Mouse (Mus musculus) megakaryocyte-erythroid progenitor cell, adult 5-6 weeks (primary cell): Measurements from ENCODE around the gene Slc35g3. TPM values are rescaled to one million over a fixed set of nuclear protein-coding genes. Genes with fewer than 3 reads are reported as not detected.

Experiments
- ATAC-seq: replicated peaks from 2 replicates; pipeline ENCODE4 v1.8.0; 2016; ENCODE audit warnings: mild to moderate bottlenecking, inconsistent platforms; ENCODE audit not compliant: severe bottlenecking, poor library complexity, low FRiP score, low TSS enrichment
- total RNA-seq, 2 experiments: library from RNA; stranded (forward) in 1 of 2; stranded (reverse) in 1 of 2; fragments of 200-1000, 215-1000 nt in 1 of 2; fragments of >200 nt in 1 of 2; fragmentation: Nextera tagmentation in 1 of 2; gene quantifications; 2 replicates each; pipeline ENCODE4 v1.2.3; 2014 to 2017

Slc35g3 gene
- total RNA-seq (2014; fragmentation: Nextera tagmentation) = not detected in 2 replicates
- not detected in 2 replicates for total RNA-seq (2017)

DNA sequence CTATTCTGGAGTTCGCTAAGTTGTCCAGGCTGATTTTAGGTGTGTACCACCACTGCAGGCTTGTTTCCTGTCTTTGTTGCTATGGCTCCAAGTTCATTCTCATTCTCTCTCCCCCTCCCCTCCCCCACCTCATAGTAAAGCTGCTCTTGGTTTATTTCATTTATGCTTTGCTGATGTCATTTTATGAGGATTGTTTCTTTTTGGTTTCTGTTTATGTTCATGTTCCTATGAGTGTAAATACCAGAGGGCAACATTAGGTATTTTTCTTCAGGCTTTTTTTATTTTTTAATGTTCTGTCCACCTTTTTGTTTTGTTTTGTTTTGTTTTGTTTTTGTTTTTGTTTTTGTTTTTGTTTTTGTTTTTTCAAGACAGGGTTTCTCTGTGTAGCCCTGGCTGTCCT is at the start of gene Slc35g3:
Gene Slc35g3 (minus strand): TSS at position 101 of the 400 bp plus-strand sequence.
- no peak for ATAC-seq

DNA sequence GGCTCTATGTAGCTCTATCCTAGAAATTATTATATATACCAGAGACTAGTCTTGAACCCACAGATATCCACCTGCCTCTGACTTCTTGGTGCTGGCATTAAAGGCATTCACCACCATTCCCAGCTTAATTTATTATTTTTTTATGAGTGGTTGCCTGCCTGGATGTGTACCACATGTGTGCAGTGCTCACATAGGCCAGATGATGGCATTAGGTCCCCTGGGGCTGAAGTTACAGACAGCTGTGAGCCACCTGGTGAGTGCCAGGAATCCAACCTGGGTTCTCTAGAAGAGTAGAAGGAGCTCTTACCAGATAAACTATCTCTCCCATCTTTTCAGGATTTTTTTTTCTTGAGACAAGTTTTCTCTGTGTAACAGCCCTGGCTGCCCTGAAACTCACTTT is 48.5 kb upstream of the Slc35g3 start:
- ATAC-seq = no peak

DNA sequence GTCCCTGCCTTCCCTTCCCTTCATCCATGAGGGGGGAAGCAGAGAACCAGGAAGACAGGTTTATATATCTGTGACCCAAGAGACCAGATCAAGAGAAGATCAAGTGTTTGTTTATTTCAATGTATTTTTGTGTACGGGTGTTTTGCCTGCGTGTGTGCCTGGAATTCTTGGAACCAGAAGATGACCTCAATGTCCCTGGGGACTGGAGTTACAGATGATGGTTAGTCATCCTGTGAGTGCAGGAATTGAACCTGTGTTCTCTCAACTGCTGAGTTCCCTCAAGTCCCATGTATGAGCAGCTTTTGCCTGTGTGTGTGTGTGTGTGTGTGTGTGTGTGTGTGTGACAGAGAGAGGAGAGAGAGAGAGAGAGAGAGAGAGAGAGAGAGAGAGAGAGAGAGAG is 45.9 kb upstream of the Slc35g3 start:
- ATAC-seq = no peak

DNA sequence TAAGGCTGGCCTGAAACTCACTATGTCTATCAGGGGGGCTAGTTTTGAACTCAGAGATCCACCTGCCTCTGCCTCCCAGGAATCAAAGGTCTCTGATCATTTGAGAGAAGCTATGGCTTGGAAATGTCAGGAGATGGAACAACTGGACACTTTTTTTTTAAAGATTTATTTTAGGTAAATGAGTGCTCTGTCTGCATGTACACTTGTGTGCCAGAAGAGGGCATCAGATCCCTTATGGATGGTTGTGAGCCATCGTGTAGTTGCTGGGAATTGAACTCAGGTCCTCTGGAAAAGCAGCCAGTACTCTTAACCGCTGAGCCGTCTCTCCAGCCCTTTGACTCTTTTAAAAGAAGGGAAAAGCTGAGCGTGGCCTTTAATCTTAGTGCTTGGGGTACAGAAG is 44.6 kb upstream of the Slc35g3 start:
- ATAC-seq = no peak

DNA sequence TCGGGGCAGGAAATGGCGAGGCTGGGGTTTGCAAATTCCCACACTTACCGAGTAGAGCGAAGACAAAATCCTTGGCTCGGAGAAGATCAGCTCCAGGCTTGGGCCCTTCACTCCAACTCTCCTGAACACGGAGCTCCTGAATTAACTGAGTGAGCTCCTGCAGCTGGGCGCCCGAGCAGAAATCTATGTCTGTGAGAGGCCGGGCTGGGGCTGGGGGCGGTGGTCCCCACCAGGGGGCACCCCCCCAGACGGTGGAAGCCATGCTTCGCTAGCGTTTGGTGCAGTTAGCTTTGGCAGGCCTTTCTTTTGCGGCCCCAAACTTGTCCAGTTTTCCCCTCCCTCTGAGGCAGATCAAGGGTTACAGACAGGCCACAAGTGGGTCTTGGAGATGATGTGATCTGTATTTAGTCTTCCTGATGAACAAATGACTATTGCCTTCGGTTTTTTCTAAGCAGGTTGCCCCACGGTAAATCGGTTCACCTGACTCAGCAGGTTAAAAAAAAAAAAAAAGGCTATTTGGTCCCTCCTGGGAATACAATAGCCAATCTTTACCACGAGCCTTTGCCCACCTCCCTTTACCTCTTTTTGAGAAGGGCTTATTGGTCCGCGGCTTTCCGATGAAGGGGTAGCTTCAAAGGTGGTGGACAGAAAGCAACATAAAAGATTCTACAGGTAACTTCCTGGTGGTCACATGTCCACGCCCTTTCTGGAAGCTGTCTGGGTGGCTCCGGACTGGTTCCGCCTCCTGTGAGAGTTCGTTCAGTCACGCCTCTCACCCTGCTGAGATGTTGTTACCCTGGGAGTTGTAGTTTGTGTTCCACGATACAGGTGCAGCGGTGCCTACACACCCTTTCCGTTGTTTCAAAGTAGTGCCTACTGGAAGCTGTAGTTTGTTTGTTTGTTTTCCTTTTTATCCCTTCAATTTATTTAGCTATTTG is 43.5 kb upstream of the Slc35g3 start, which contains the start of gene Tmem102:
Gene Tmem102 (minus strand): TSS at position 653 of the 938 bp plus-strand sequence.
- ATAC-seq = no peak

DNA sequence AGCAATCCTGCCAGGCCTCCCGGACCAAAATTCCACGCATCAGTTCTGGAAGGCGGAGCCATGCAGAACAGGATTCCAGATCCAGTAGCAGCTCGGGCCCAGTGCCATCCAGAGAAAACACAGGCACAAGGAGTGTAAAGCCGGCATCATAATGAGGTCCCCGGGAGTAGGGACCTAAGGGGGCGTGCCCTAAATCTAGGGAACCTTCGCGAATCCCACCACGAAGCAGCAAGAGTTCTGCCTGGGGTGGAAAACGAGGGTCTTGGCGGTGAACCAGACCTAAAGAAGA is 42.8 kb upstream of the Slc35g3 start:
- ATAC-seq = no peak

DNA sequence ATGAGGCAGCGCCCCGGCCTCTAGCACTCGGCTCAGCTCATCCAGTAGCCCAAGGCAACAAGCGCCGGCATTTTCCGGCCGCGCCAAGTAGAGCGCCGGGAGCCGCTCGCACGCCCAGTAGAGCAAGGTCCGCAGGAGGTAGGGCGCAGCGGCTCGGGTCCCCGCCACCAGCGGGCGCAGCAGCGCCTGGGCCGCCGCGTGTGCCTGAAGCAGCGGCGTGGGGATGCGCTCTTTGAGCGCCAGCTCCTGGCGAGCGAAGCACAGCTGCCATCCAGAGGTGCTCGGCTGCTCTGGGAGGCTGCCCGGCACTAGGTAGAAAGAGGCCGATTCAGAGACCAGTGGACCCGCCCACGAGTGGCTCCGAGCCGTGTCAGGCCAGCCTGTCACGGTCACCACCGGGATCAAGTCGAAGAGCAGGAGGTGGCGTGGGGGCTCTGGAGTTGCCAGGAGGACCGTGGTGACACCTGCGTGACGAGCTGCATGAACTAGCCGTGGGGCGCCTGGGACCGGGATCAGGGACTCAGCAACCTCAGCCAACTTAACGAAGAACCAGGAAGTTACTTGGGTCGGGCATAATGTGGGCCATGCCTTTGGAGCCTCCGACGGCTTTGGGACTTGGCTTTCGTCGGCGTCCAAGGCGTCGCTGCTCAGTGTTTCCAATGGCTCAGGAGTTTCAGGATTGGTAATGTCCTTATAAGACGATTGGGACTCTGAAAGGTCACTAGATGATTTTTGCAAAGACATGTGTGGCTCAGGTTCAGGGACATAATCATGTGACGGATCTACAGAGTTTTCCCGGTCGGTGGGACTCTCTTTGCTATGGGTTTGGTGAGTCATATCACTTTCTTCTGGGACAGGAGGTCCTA is 42.3 kb upstream of the Slc35g3 start:
- ATAC-seq = peak; percentile 72

DNA sequence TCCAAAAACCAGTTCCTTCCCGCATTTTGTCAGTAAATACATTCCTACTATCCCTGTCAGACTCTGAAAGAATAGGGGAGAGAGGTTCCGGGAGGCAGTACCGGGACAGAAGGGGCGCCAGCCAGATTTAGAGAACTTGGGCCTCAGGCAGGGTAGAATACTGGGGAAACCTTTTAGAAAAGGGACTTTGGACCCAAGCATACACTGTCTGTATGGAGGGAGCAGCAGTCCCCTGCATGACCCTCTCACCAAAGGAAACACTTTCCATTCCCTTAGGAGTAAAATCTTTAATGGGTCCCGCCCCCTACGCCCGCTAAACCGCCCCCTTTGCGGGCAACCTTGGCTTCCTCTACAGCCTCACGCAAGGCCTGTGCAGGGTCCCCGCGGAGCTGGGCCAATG is 41.6 kb upstream of the Slc35g3 start:
- no peak; the same call in 1 of the 2 replicates for ATAC-seq

DNA sequence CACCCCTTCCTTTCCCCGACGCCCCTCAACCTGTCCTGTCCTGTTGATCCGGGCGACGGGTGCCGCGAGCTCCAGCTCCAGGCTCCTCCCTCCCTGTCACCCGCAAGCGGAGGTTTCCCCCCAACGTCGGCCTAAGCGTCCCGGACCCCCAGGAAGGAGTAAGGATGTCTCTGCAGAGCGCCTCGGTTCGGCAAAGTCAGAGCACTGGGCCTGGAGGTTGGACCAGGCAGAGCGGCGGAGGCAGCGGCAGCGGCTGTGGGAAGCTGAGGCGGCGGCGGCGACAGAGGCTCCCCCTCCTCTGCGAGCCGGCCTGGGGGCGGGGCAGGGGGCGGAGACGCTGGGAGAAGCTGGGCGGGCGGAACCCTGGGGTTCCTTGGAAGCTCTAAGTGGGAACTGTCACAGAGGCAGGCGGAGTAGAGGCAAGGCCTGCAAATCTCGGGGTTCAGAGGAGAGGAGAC is 40.9 kb upstream of the Slc35g3 start:
- 0 out of 2 replicates have a peak, but pooled peaks have one; percentile 31 for ATAC-seq

DNA sequence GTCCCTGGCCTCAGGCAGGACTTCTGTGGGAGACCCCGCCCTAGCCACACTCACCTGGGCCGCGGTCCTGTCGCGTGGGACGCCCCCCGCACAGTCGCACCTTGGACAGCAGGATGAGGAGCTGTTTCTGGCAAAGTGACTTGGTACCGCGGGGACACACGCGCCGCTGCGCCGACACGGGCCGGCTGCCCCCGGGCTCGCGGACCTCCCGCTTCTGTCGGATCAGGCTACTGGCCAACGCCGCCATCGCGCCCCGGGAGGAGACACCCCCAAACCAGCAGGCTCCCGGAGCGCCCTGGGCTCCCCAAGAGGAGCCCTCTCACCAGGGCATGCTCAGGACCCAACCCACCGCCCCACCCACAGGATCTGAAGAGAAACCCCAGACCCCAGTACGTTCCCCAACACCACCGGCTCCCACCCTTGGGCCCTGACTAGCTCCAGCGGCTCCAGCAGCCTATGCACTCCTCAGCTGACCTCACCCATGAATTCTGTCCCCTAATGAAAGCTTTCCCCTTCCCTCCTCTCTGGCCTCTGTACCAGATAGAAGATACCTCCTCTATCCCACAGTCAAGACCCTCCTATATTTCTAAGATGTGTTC is 39.7 kb upstream of the Slc35g3 start, which contains the start of gene Fgf11:
Gene Fgf11 (minus strand): TSS at position 479 of the 599 bp plus-strand sequence.
- ATAC-seq = no peak

DNA sequence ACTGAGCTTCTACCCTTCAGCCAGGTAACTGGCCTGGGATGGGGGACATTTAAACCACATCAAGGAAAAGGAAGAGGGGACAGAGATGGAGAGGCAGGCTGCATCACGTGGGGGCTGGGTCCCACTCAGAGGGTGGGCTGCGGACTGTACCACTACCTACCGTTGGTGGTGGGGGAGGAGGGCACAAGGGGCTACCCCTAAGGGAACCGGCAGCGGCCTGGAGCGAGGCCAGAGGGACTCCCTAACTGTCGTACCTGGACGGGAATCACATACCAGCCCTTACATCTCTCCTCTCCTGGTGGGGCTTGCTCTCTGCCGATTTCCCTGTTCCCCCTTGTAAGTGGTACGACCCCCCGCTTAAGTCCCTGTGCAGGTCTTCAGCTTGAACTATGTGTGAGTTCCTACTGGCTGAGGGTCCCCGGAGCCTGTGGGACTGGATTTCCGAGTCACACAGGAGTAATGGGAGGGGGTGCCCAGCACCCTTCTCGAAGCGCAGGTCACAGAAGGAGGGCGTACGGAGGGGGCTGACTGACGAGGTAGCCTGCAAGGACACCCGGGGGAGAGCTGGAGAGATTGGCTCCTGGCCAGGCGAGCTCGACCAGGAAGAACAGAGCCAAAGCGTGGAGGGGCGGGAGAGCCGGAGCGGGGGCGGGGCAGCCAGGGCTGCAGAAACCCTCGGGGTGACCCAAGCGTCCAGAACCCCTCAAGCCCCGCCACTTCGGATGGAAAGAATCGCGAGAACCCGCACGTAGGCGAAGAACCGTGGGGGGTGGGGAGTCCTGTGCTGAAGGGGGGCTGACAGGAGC is 38.8 kb upstream of the Slc35g3 start:
- no peak for ATAC-seq

DNA sequence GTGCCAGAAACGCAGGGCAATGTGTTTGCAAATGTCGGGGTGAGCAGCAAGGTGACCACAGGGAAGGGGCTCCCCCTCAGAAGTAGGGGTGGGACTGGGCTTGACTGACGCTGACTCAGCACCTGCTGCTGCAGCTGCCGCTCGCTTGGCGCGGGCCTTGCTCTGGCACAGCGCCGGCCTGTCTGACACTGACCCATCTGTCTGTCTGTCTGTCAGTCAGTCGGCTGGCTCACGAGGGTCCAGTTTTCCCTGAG is 38.3 kb upstream of the Slc35g3 start:
- no peak for ATAC-seq

DNA sequence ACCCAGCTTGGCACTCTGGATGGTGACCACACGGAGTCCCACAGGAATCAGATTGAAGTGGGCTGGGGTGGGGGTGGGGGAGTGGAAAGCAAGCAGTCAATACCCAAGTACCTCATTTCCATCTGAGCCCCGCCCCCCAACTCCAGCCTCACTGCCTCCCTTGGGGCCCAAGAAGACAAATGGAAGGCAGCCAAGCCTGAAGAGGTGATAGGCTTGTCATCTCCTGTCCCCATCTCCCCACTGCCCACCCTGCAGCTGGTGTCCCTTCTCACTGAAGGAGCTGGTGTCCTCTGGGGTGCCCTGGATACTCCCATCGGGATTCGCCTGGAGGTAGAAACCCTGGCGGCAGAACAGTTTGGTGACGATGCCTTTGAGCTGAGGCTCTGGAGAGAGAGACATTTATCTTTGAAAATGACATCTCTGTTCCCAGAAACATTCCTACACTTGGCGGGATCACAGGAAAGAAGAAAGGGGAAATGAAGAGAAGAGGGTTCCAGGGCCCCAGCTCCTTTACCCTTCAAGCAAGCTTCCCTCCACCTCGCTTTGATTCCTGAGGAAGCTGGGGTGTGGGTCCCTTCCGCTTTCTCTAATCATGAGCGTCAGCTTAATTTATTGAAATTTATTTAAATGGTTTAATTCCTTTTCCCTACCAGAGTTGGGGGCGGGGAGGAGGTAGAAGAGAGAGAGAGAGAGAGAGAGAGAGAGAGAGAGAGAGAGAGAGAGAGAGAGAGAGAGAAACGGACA is 37.8 kb upstream of the Slc35g3 start:
- no peak for ATAC-seq

DNA sequence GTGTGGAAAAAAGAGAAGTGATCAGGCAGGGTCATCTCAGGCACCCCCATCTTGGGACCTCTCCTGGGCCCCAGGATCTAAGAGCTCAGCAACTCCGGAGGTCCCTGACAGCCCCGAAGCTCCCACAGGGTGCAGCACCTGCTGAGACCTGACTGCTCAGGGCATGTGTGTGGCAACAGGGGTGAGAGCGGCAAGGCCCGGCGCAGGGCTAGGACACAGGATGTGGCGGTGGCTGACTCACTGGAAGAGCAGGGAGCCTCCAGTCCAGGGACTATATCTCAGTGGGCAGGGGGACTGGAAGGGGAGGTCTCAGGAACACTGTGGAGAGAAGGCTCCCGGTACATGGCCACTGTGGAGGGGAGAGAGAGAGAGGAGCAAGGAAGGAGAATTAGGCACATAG is 36.2 kb upstream of the Slc35g3 start:
- no peak for ATAC-seq

DNA sequence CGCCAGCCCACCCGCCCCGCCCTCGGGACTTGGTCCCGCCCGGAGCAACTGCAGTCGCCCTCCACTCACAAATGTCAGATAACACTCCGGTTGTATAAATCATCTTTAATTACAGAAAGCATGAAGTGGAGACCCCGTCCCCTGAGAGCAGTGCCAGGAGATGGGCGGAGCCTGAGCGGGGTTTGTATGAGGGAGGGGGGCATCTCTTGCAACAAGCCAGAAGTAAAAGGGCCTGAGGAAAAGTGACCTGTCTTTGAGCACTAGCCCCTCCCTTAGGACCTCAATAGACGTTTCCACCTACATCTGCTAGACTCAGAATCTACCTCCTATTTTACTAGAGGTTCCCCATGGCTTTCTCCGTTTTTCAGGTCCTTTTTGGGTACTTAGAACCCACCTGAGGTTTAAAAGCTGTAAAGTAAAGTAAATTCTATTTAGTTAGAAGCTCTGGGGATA is 34.2 kb upstream of the Slc35g3 start:
- no peak for ATAC-seq

DNA sequence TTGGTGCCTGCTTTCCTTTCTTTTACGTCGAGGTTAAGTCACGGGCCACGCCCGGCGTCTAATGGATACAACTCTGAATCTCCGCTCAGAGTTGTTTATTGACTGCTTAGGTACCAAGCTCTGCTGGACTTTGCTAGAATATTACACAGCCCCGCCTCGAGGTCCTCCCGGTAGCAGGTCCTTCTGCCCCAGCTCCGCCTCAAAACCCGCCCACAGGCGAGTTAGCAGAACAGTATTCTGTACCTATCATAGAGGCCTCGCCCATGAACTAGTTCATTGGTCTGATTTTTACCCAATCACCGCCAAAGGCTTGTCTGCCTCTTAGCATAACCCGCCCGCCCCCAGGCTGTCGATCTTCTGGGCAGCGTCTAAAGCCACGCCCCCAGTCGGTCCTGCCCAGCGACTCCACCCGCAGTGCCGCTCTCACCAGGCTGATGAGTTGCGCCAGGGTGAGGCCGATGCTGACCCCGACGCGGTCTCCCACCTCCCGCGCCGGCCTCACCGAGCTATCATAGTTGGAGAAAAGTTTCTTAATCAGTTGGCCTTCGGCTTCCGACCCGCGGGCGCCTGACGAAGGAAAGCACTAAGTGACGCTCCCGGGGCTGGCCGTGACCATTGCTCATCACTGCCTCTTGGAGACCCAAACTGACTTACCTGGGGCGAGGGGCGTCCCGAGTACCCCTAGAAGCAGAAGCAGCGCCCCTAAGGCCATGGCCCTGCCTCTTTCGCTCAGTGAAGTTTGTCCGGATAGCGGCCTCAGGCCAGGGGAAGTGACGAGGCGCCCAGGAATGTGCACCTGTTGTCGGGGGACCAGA is 33.6 kb upstream of the Slc35g3 start, which contains the start of gene Chrnb1:
Gene Chrnb1 (minus strand): TSS at position 776 of the 815 bp plus-strand sequence.
- ATAC-seq = peak; percentile 99

DNA sequence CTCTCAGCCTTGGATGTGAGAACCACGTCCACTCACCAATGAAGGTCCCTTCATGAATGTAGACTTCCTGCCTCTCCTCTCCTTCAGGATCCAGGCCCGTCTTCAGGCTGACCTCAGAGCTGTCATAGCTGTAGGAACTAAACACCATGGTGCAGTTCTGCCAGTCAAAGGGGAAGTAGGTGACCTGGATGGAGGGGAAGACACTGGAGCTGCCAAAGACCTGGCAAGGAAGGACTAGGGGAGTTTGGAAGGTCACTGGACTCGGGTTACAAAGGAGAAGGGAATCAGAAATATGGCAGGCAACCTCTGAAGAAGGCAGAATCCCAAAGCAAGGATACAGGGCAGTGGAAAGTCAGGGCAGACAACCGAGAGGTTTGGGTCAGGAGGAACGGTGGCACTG is 31.7 kb upstream of the Slc35g3 start:
- ATAC-seq = no peak

DNA sequence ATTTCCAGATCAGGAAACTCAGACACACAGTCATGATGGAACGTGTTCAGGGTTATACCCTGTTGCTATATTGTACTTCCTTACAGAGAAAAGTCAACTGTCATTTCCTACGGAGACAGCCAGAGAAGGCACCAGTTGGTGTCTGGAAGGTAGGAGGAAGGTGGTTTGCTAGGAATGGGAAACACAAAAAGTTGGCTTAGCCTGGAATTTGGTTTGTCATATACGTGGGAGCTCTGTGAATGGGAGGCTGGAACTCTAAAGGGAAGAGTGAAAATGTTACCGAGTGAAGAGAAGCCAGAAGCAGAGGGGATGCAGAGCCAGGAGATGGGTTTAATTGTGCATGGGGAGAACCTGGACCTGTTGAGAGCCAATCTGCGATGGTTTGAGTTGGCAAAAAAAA is 29.7 kb upstream of the Slc35g3 start:
- ATAC-seq = no peak
